Comparison of ENCODE assay signal across 8 mouse cellular contexts in the genomic region with DNA sequence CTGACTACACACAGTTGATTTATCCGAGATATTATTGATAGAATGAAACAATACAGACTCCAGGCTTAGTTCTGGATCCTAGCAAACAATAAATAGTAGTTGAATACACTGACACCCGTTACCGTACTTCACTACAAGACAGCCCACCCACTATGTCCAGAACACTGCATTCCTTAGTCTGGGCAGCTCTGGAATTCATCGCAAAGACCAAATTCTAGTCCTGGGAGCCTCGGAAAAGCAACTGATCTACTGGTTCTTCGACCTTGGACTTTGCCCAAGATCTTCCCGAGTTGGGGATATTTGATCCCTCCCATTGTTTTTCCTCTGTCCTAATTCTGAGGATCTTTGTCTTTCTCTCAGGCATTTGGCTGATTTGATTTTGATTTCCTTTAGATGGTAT. TPM values are rescaled to one million over a fixed set of nuclear protein-coding genes. Genes with fewer than 3 reads are reported as not detected.
DNase-seq lines count a peak whose midpoint lies in the region; ATAC-seq and TF ChIP-seq lines count a peak whose summit lies in the region.

No protein-coding gene starts in this region.

- H3K79me2 ChIP-seq in myocyte (ENCODE audit: control insufficient read depth, insufficient read depth) = peaks cover 34% of the 10 kb centered on the region

- WGBS in kidney, embryonic 15.5 days = 20% methylated on average over 7 of the region's 7 CpGs
- WGBS in embryonic facial prominence, embryonic 12.5 days = 22% methylated on average over 7 of the region's 7 CpGs
- WGBS in intestine, embryonic 16.5 days = 10% methylated on average over 7 of the region's 7 CpGs

- intact Hi-C loops in left cerebral cortex, postnatal 10 days (cut with DNase I) = no loop called here

- no peak for DNase-seq in kidney, adult 11 months
- no peak for DNase-seq in left cerebral cortex, postnatal 10 days (ENCODE audit: extremely low spot score in 1 of 2, low spot score in 2 of 2)
- DNase-seq in layer of hippocampus, adult 8-10 months (ENCODE audit: low spot score in 2 of 2) = no peak
- DNase-seq in frontal cortex, postnatal 36 days (ENCODE audit: low spot score in 2 of 2) = no peak

- H3K9ac ChIP-seq in kidney, embryonic 15.5 days = no peak overlapping the region
- no peak overlapping the region for H3K9ac ChIP-seq in embryonic facial prominence, embryonic 12.5 days
- H3K9ac ChIP-seq in intestine, embryonic 16.5 days (ENCODE audit: low read depth, low read length) = peak overlapping the region; percentile 92; the same call in 1 of the 2 replicates

- H3K9me3 ChIP-seq in kidney, embryonic 15.5 days (replicated peaks) = no peaks in the 10 kb centered on the region
- no peaks in the 10 kb centered on the region for H3K9me3 ChIP-seq in embryonic facial prominence, embryonic 12.5 days
- H3K9me3 ChIP-seq in intestine, embryonic 16.5 days (ENCODE audit: control insufficient read depth, low read length) = no peaks in the 10 kb centered on the region

- H3K27me3 ChIP-seq in kidney, embryonic 15.5 days = no peaks in the 10 kb centered on the region
- no peaks in the 10 kb centered on the region for H3K27me3 ChIP-seq in embryonic facial prominence, embryonic 12.5 days
- no peaks in the 10 kb centered on the region for H3K27me3 ChIP-seq in intestine, embryonic 16.5 days (replicated peaks; ENCODE audit: control insufficient read depth, insufficient read depth, low read length)
- no peaks in the 10 kb centered on the region for H3K27me3 ChIP-seq in myocyte (ENCODE audit: control insufficient read depth, insufficient read depth, insufficient read length)

- peaks cover 31% of the 10 kb centered on the region for H3K4me1 ChIP-seq in kidney, embryonic 15.5 days
- peaks cover 30% of the 10 kb centered on the region for H3K4me1 ChIP-seq in embryonic facial prominence, embryonic 12.5 days
- peaks cover 13% of the 10 kb centered on the region for H3K4me1 ChIP-seq in intestine, embryonic 16.5 days (ENCODE audit: control insufficient read depth, insufficient read depth, low read length)

- H3K36me3 ChIP-seq in kidney, embryonic 15.5 days = no peaks in the 10 kb centered on the region; the same call in 1 of the 2 replicates
- H3K36me3 ChIP-seq in embryonic facial prominence, embryonic 12.5 days = no peaks in the 10 kb centered on the region
- no peaks in the 10 kb centered on the region for H3K36me3 ChIP-seq in intestine, embryonic 16.5 days (ENCODE audit: control insufficient read depth, insufficient read depth, low read length)
- no peaks in the 10 kb centered on the region for H3K36me3 ChIP-seq in myocyte (ENCODE audit: control insufficient read depth, insufficient read depth)

- peak overlapping the region; percentile 86 for H3K4me3 ChIP-seq in kidney, embryonic 15.5 days (replicated peaks)
- H3K4me3 ChIP-seq in embryonic facial prominence, embryonic 12.5 days = peak overlapping the region; percentile 68
- H3K4me3 ChIP-seq in intestine, embryonic 16.5 days (ENCODE audit: low read length) = peak overlapping the region; percentile 83
- H3K4me3 ChIP-seq in myocyte = peak overlapping the region; percentile 62

- H3K27ac ChIP-seq in kidney, embryonic 15.5 days = peak overlapping the region; percentile 96
- H3K27ac ChIP-seq in embryonic facial prominence, embryonic 12.5 days = peak overlapping the region; percentile 97
- no peak overlapping the region for H3K27ac ChIP-seq in intestine, embryonic 16.5 days (ENCODE audit: low read length)

- H3ac ChIP-seq in myocyte (ENCODE audit: control insufficient read depth, insufficient read length) = no peak overlapping the region

- H3K4me2 ChIP-seq in kidney, embryonic 15.5 days = peak overlapping the region; percentile 66
- peak overlapping the region; percentile 59 for H3K4me2 ChIP-seq in embryonic facial prominence, embryonic 12.5 days (replicated peaks)
- peak overlapping the region; percentile 64 for H3K4me2 ChIP-seq in intestine, embryonic 16.5 days (ENCODE audit: low read depth, low read length)
- H3K4me2 ChIP-seq in myocyte (ENCODE audit: low read depth) = peak overlapping the region; percentile 97

- TF ChIP-seq POLR2A in myocyte (IDR thresholded peaks at IDR 0.05; ENCODE audit: insufficient read length, low read depth) = no peak

- ATAC-seq in kidney, embryonic 15.5 days (replicated peaks; ENCODE audit: low FRiP score) = no peak
- no peak for ATAC-seq in embryonic facial prominence, embryonic 12.5 days (ENCODE audit: insufficient number of reproducible peaks, insufficient read depth, low FRiP score, low TSS enrichment)
- peak; percentile 5; the same call in 1 of the 2 replicates for ATAC-seq in intestine, embryonic 16.5 days

TF ChIP-seq in myocyte, 11 proteins besides CTCF, POLR2A, EP300 and RAD21:
- TF ChIP-seq REST (IDR thresholded peaks at IDR 0.05; ENCODE audit: insufficient read depth, insufficient read length) (no peak), MYOD1 (IDR thresholded peaks at IDR 0.05; ENCODE audit: control insufficient read depth in 1 of 3, insufficient read length in 2 of 3, low read depth in 2 of 3) (no peak), MAX (IDR thresholded peaks at IDR 0.05; ENCODE audit: low read depth) (no peak), TCF12 (IDR thresholded peaks at IDR 0.05; ENCODE audit: insufficient read depth, poor library complexity, severe bottlenecking) (no peak), TCF3 (IDR thresholded peaks at IDR 0.05; ENCODE audit: insufficient read length, low read depth) (no peak), MYOG (IDR thresholded peaks at IDR 0.05; ENCODE audit: control insufficient read depth in 1 of 3, insufficient read depth in 1 of 3, insufficient read length in 2 of 3, low read depth in 2 of 3) (no peak), CEBPB (IDR thresholded peaks at IDR 0.05; ENCODE audit: insufficient read depth, poor library complexity, severe bottlenecking) (no peak), E2F4 (IDR thresholded peaks at IDR 0.05; ENCODE audit: insufficient read depth) (no peak), POLR2AphosphoS2 (IDR thresholded peaks at IDR 0.05; ENCODE audit: insufficient read length, low read depth) (no peak), SRF (IDR thresholded peaks at IDR 0.05; ENCODE audit: control insufficient read depth, insufficient read length, low read depth) (no peak), USF1 (IDR thresholded peaks at IDR 0.05; ENCODE audit: low read depth) (no peak)
TF ChIP-seq in myocyte: peak in this region for 0.

RNA-seq across cellular contexts. Expression of a gene that starts 51.7 kb away (rescaled TPM):
- 1.8 and 4.4 TPM in 2 replicates for polyA plus RNA-seq in kidney, embryonic 15.5 days (2015; fragmentation: Nextera tagmentation; extraction: Ambion mirVana)
- polyA plus RNA-seq in embryonic facial prominence, embryonic 12.5 days (2016; fragmentation: Nextera tagmentation; extraction: Ambion mirVana) = 39.4 and 50.5 TPM in 2 replicates
- 5.6 and 7.9 TPM in 2 replicates for polyA plus RNA-seq in intestine, embryonic 16.5 days (2015; fragmentation: Nextera tagmentation; extraction: Ambion mirVana)
- not detected for polyA plus RNA-seq in myocyte (2012; fragmentation: generic; extraction: Trizol)
- 100 to 1,000 TPM; 180 to 190 TPM for total RNA-seq in left cerebral cortex, postnatal 10 days (2021)
- total RNA-seq in layer of hippocampus, adult 8-10 months (2022) = 100 to 1,000 TPM; 144 to 177 (median 163) TPM

RNA-seq across cellular contexts. Expression of a gene that starts 52.1 kb away (rescaled TPM):
- polyA plus RNA-seq in kidney, embryonic 15.5 days (2015; fragmentation: Nextera tagmentation; extraction: Ambion mirVana) = 79.6 and 81.5 TPM in 2 replicates
- 75.2 and 76.1 TPM in 2 replicates for polyA plus RNA-seq in embryonic facial prominence, embryonic 12.5 days (2016; fragmentation: Nextera tagmentation; extraction: Ambion mirVana)
- polyA plus RNA-seq in intestine, embryonic 16.5 days (2015; fragmentation: Nextera tagmentation; extraction: Ambion mirVana) = 37.6 and 45.3 TPM in 2 replicates
- 19.5 TPM for polyA plus RNA-seq in myocyte (2012; fragmentation: generic; extraction: Trizol)
- 10 to 100 TPM; 76.4 to 87.4 TPM for total RNA-seq in left cerebral cortex, postnatal 10 days (2021)
- 100 to 1,000 TPM in 1 of 4 experiments, 10 to 100 TPM in 3; 72.5 to 101 (median 83.1) TPM for total RNA-seq in layer of hippocampus, adult 8-10 months (2022)
